Mouse (Mus musculus) neural tube, embryonic 11.5 days (tissue): ENCODE results near the gene Clptm1. TPM values are rescaled to one million over a fixed set of nuclear protein-coding genes. Genes with fewer than 3 reads are reported as not detected.

ENCODE experiments used
- ATAC-seq: fragments of 200-750 bp; cut with Nextera tagmentation; 2 replicates; pipeline ENCODE4 v1.8.0; 2017; ENCODE audit warnings: moderate number of reproducible peaks, mild to moderate bottlenecking, moderate TSS enrichment, moderate library complexity; ENCODE audit not compliant: insufficient read depth, low FRiP score, low TSS enrichment
- DNase-seq: peaks from one replicate; pipeline ENCODE4 v3.0.0-alpha.2; 2015; ENCODE audit warnings: low spot score
- H3K27ac ChIP-seq: fragments of 300-500 bp; sonication (generic); 2 replicates; pipeline ENCODE4 v1.5.1; 2014; ENCODE audit warnings: low read depth, mild to moderate bottlenecking, low read length
- H3K27me3 ChIP-seq: fragments of 300-500 bp; sonication (generic); 2 replicates; pipeline ENCODE4 v1.6.1; 2014; ENCODE audit warnings: mild to moderate bottlenecking, low read length, mixed read lengths; ENCODE audit not compliant: control insufficient read depth, insufficient read depth
- H3K36me3 ChIP-seq: fragments of 300-500 bp; sonication (generic); 2 replicates; pipeline ENCODE4 v1.6.1; 2014; ENCODE audit warnings: mild to moderate bottlenecking, low read length, moderate library complexity, mixed read lengths; ENCODE audit not compliant: control insufficient read depth, insufficient read depth
- H3K4me1 ChIP-seq: fragments of 300-500 bp; sonication (generic); 2 replicates; pipeline ENCODE4 v1.6.1; 2014; ENCODE audit warnings: low read length, mixed read lengths; ENCODE audit not compliant: control insufficient read depth, insufficient read depth
- H3K4me2 ChIP-seq: fragments of 300-500 bp; sonication (generic); 2 replicates; pipeline ENCODE4 v1.6.1; 2014; ENCODE audit warnings: low read depth, mild to moderate bottlenecking, moderate library complexity
- H3K4me3 ChIP-seq: fragments of 300-500 bp; sonication (generic); 2 replicates; pipeline ENCODE4 v1.5.1; 2014; ENCODE audit warnings: low read depth, low read length
- H3K9ac ChIP-seq: fragments of 300-500 bp; sonication (generic); 2 replicates; pipeline ENCODE4 v1.6.1; 2014; ENCODE audit warnings: mild to moderate bottlenecking, low read length
- H3K9me3 ChIP-seq: fragments of 300-500 bp; sonication (generic); 2 replicates; pipeline ENCODE4 v1.6.1; 2016; ENCODE audit warnings: low read length; ENCODE audit not compliant: control insufficient read depth
- WGBS: fragments of 180-500 bp; shearing (Covaris S2); extraction: QIAGEN DNeasy Blood & Tissue Kit; methylation state at CpG from one replicate; pipeline ENCODE4 v1.1.7; 2014; 5-methylcytosine and 5-hydroxymethylcytosine counted together
- polyA plus RNA-seq: library from polyadenylated mRNA; unstranded; fragments of >200 nt; fragmentation: Nextera tagmentation; extraction: Ambion mirVana; gene quantifications from 2 replicates; pipeline ENCODE4 v1.2.1, GENCODE M21; 2014

Clptm1 gene
- 104 and 107 TPM in 2 replicates for polyA plus RNA-seq

DNA sequence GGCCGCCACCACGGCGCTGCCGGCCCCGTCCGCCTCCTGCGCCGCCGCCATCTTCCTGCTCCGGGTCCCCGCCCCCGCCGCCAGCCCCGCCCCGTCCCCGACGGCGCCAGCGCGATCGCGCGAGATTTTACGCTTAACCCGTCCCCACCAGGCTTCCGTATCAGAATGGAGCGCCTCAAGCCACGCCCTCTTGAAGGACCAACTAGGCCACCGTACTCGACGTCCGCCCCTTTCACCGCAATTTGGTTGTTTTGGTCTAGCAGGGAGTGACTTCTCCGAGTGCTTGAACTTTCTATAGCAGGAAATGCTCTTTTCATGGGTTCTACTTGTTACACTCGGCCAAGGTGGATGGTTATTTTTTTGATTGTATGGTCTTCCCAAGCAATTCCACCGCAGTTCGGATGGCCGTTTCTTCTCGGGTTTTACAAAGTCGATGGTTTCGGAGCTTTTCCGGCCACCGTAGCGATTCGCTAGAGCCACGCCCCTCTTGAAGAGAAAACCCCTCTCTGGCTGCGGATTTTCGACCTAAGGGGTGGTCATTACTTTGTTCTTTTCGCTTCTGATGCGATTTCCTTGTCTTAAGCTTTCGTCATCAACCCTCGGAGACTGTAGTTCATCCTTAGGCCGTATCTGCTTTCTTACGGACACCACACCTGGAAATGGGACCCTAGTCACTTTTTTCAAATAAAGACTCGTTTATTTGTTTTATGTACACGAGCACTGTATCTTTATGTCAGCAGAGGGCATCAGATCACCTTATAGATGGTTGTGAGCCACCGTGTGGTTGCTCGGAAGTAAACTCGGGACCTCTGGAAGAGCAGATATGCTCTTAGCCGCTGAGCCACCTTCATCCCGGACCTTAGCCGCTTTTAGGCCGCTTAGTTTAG lies at the start of gene Clptm1:
Gene Clptm1 (minus strand): TSS at position 79 of the 887 bp plus-strand sequence.
- Histone ChIP-seq H3K4me2 (peak within 1 kb of the TSS; percentile 73), H3K36me3 (no peaks in the 10 kb centered on the region), H3K9me3 (no peaks in the 10 kb centered on the region), H3K9ac (peak within 1 kb of the TSS; percentile 97), H3K4me1 (peaks cover 13% of the 10 kb centered on the region), H3K4me3 (peak within 1 kb of the TSS; percentile 99), H3K27ac (peak within 1 kb of the TSS; percentile 88), H3K27me3 (no peaks in the 10 kb centered on the region)
- under 1% methylated on average over 63 of the region's 63 CpGs for WGBS
- peak; percentile 96 for DNase-seq
- ATAC-seq, result peak; percentile 88

GRCm38 (mm10) chr7:19713598-19713997 lies 48.8 kb upstream of the Clptm1 start:
- DNase-seq, result no peak
- Histone ChIP-seq H3K9ac (no peak overlapping the region), H3K4me2 (no peak overlapping the region), H3K27me3 (no peaks in the 10 kb centered on the region), H3K4me3 (no peak overlapping the region), H3K36me3 (peaks cover 16% of the 10 kb centered on the region), H3K27ac (no peak overlapping the region), H3K9me3 (no peaks in the 10 kb centered on the region), H3K4me1 (peaks cover 7% of the 10 kb centered on the region)
- ATAC-seq, result no peak
- 94% methylated on average over 9 of the region's 9 CpGs for WGBS

- ATAC-seq (no peak), DNase-seq (no peak)
- H3K9ac ChIP-seq, result no peak overlapping the region
- H3K27ac ChIP-seq, result no peak overlapping the region
- 57% methylated on average over 4 of the region's 4 CpGs for WGBS
- H3K36me3 ChIP-seq, result peaks cover 16% of the 10 kb centered on the region
- H3K4me2 ChIP-seq, result no peak overlapping the region
- H3K4me1 ChIP-seq, result peaks cover 7% of the 10 kb centered on the region
- no peaks in the 10 kb centered on the region for H3K27me3 ChIP-seq
- H3K4me3 ChIP-seq, result no peak overlapping the region; the same call in 1 of the 2 replicates
- no peaks in the 10 kb centered on the region for H3K9me3 ChIP-seq
These were observed 48.4 kb upstream of the Clptm1 start for GRCm38 (mm10) chr7:19713196-19713595.

DNA sequence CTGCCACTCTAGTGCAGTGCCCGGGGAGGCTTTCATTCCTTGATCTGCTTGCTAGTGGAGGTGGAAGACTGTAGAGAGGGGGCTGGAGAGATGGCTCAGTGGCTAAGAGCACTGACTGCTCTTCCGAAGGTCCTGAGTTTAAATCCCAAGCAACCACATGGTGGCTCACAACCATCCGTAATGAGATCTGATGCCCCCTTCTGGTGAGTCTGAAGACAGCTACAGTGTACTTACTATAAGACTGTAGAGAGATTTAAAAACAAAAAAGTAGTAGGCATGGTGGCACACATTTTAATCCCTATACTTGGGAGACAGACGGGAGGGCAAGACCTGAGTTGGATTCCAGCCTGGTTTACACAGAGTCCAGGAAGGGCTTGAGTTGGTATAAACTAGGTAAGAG lies 47.6 kb upstream of the Clptm1 start:
- no peak for DNase-seq
- 88% methylated on average over 4 of the region's 4 CpGs for WGBS
- peaks cover 18% of the 10 kb centered on the region for H3K36me3 ChIP-seq

DNA sequence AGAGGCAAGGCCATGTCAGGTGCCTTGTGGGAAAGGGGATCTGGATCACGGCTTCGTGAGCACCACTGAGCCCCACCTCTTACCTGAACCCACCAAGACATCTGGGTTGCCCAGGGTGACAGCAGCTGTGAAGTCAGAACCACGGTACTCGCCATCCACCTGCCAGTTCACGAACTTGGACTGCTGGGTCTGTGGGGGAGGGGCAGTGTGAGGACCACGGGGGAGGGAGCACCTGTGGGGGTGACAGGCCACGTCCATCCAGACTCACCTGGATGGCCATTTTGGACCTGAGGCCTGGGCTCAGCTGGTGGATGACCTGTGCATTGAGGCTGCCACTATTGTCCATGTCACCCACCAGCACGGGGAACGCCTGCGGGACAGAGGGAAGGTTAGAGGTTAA lies 45.8 kb upstream of the Clptm1 start:
- peaks cover 7% of the 10 kb centered on the region for H3K4me1 ChIP-seq
- no peaks in the 10 kb centered on the region for H3K9me3 ChIP-seq
- WGBS, result 88% methylated on average over 10 of the region's 10 CpGs
- ATAC-seq, result no peak
- H3K27ac ChIP-seq, result no peak overlapping the region
- H3K27me3 ChIP-seq, result no peaks in the 10 kb centered on the region
- no peak overlapping the region for H3K4me2 ChIP-seq
- no peak overlapping the region for H3K9ac ChIP-seq
- DNase-seq, result no peak
- H3K4me3 ChIP-seq, result no peak overlapping the region
- peaks cover 22% of the 10 kb centered on the region for H3K36me3 ChIP-seq

More for the DNA sequence above, 47.6 kb upstream of the Clptm1 start:
- H3K4me1 ChIP-seq, result peaks cover 7% of the 10 kb centered on the region
- H3K9ac ChIP-seq, result no peak overlapping the region
- H3K4me2 ChIP-seq, result no peak overlapping the region
- no peaks in the 10 kb centered on the region for H3K27me3 ChIP-seq
- H3K4me3 ChIP-seq, result no peak overlapping the region
- H3K27ac ChIP-seq, result no peak overlapping the region
- no peaks in the 10 kb centered on the region for H3K9me3 ChIP-seq
- ATAC-seq, result no peak

DNA sequence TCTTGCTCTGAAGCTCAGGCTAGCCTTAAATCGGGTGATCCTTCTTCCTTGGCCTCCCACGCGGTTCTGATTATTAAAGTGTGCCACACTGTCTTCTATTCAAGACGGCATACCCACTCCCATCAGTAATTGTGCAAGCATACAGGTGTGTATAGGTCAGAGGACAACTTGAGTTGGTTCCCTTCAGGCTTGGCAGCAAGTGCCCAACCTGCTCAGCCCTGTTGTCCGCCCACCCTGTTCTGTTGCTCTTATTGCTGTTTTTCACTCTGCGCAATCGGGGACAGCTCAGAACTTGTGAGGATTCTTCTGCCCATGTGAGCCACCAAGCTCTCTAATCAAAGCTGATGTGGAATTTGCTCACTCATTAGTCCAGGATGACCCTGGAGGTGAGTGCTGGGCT lies 40.4 kb upstream of the Clptm1 start:
- WGBS, result 95% methylated on average over 7 of the region's 7 CpGs
- Histone ChIP-seq H3K4me1 (no peaks in the 10 kb centered on the region), H3K27me3 (no peaks in the 10 kb centered on the region), H3K9ac (no peak overlapping the region), H3K4me2 (no peak overlapping the region), H3K36me3 (peaks cover 12% of the 10 kb centered on the region; the same call in 1 of the 2 replicates), H3K27ac (no peak overlapping the region), H3K9me3 (no peaks in the 10 kb centered on the region), H3K4me3 (no peak overlapping the region)
- ATAC-seq (no peak), DNase-seq (no peak)

- Histone ChIP-seq H3K9ac (no peak overlapping the region), H3K4me1 (no peaks in the 10 kb centered on the region), H3K27ac (no peak overlapping the region), H3K9me3 (no peaks in the 10 kb centered on the region), H3K36me3 (peaks cover 12% of the 10 kb centered on the region; the same call in 1 of the 2 replicates), H3K4me3 (no peak overlapping the region), H3K4me2 (no peak overlapping the region), H3K27me3 (no peaks in the 10 kb centered on the region)
- DNase-seq (no peak), ATAC-seq (no peak)
- WGBS, result 87% methylated on average over 4 of the region's 4 CpGs
These were observed 39.6 kb upstream of the Clptm1 start for GRCm38 (mm10) chr7:19704475-19704874.

- H3K4me3 ChIP-seq, result no peak overlapping the region
- no peak for DNase-seq
- WGBS, result 92% methylated on average over 16 of the region's 16 CpGs
- H3K36me3 ChIP-seq, result peaks cover 6% of the 10 kb centered on the region; the same call in 1 of the 2 replicates
- H3K27me3 ChIP-seq, result no peaks in the 10 kb centered on the region
- 0 out of 2 replicates have a peak, but pooled peaks cover 7% of the 10 kb centered on the region for H3K4me1 ChIP-seq
- H3K9ac ChIP-seq, result no peak overlapping the region
- H3K4me2 ChIP-seq, result no peak overlapping the region
- H3K9me3 ChIP-seq, result no peaks in the 10 kb centered on the region
- no peak for ATAC-seq
- H3K27ac ChIP-seq, result no peak overlapping the region
These were observed 38.2 kb upstream of the Clptm1 start for GRCm38 (mm10) chr7:19702859-19703555.
